Mouse (Mus musculus) neural tube, embryonic 14.5 days (tissue): ENCODE results near the gene Skap1. TPM values are rescaled to one million over a fixed set of nuclear protein-coding genes. Genes with fewer than 3 reads are reported as not detected.
A peak's percentile ranks its signal among the peaks of the same experiment; 100 is the strongest.

Source experiments
- ATAC-seq: fragments of 200-750 bp; cut with Nextera tagmentation; 2 replicates; pipeline ENCODE4 v1.8.0; 2017; ENCODE audit warnings: low read depth, mild to moderate bottlenecking, moderate TSS enrichment, moderate library complexity
- H3K27ac ChIP-seq: fragments of 300-500 bp; sonication (generic); 2 replicates; pipeline ENCODE4 v1.5.1; 2014; ENCODE audit warnings: low read depth, mild to moderate bottlenecking, control low read depth, low read length, moderate library complexity, mixed read lengths
- H3K27me3 ChIP-seq: fragments of 300-500 bp; sonication (generic); 2 replicates; pipeline ENCODE4 v1.6.1; 2014; ENCODE audit warnings: low read length; ENCODE audit not compliant: control insufficient read depth, insufficient read depth
- H3K36me3 ChIP-seq: fragments of 300-500 bp; sonication (generic); 2 replicates; pipeline ENCODE4 v1.6.1; 2014; ENCODE audit warnings: low read length, mixed read lengths; ENCODE audit not compliant: control insufficient read depth, insufficient read depth
- H3K4me1 ChIP-seq: fragments of 300-500 bp; sonication (generic); 2 replicates; pipeline ENCODE4 v1.6.1; 2014; ENCODE audit warnings: low read length; ENCODE audit not compliant: control insufficient read depth, insufficient read depth
- H3K4me2 ChIP-seq: fragments of 300-500 bp; sonication (generic); 2 replicates; pipeline ENCODE4 v1.6.1; 2014; ENCODE audit warnings: mild to moderate bottlenecking, low read depth, low read length, control low read depth
- H3K4me3 ChIP-seq: fragments of 300-500 bp; sonication (generic); 2 replicates; pipeline ENCODE4 v1.5.1; 2014; ENCODE audit warnings: low read depth, low read length, control low read depth, mixed read lengths
- H3K9ac ChIP-seq: fragments of 300-500 bp; sonication (generic); replicated peaks from 2 replicates; pipeline ENCODE4 v1.6.1; 2014; ENCODE audit warnings: low read depth, mild to moderate bottlenecking, control low read depth, low read length, mixed read lengths
- H3K9me3 ChIP-seq: fragments of 300-500 bp; sonication (generic); 2 replicates; pipeline ENCODE4 v1.6.1; 2016; ENCODE audit warnings: low read length; ENCODE audit not compliant: control insufficient read depth
- WGBS: fragments of 180-500 bp; shearing (Covaris S2); extraction: QIAGEN DNeasy Blood & Tissue Kit; methylation state at CpG from one replicate; pipeline ENCODE4 v1.1.7; 2014; 5-methylcytosine and 5-hydroxymethylcytosine counted together
- polyA plus RNA-seq: library from polyadenylated mRNA; unstranded; fragments of >200 nt; fragmentation: Nextera tagmentation; extraction: Ambion mirVana; gene quantifications from 2 replicates; pipeline ENCODE4 v1.2.1, GENCODE M21; 2014

Skap1 gene
- polyA plus RNA-seq, 1 experiment from 2014 or later = 10.8 TPM

DNA sequence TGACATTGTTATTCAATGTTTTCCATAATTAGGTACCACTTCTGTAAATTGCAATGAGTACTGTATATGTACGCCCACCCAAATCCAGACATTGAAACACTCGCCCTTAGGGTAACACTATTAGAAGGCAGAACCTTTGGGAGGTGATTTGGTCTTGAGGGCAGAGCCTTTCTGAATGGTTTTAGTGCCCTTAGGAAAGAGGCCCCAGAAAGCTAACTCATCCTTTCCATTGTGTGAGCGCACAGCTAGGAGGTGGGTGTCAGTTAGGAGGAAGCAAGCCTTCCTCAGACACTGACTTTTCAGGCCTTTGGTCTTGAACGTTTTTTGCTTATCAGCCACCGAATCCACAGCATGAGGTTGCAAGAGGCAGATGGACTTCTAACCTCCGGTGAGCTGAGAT is 29.5 kb upstream of the Skap1 start:
- WGBS = 49% methylated on average over 6 of the region's 6 CpGs

DNA sequence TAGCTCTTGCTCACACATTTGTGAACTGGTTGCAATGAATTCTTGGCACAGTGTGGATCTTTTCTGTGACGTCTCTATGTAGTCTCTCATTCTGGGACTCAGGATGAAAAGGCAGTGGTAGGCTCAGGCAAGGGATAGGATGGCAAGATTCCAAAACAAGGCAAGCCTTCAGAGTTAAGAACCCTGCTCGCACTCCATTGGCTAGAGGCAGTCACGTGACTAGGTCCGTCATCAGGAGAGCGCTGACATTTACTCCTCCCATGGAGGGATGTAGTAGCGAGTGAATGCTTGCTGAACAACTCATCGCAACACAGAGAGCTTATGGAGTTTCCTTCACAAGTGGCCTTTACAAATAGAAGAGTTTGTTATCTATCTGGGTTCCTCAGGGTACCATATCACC is 27.9 kb upstream of the Skap1 start:
- no peaks in the 10 kb centered on the region for H3K27me3 ChIP-seq
- peaks cover 6% of the 10 kb centered on the region; the same call in 1 of the 2 replicates for H3K4me1 ChIP-seq
- H3K36me3 ChIP-seq = no peaks in the 10 kb centered on the region
- peak overlapping the region; percentile 23; the same call in 1 of the 2 replicates for H3K4me2 ChIP-seq
- WGBS = 54% methylated on average over 7 of the region's 7 CpGs
- no peak for ATAC-seq
- H3K4me3 ChIP-seq = no peak overlapping the region
- no peaks in the 10 kb centered on the region for H3K9me3 ChIP-seq
- no peak overlapping the region for H3K9ac ChIP-seq
- peak overlapping the region; percentile 2; the same call in 1 of the 2 replicates for H3K27ac ChIP-seq

More for the DNA sequence above, 29.5 kb upstream of the Skap1 start:
- H3K27me3 ChIP-seq = no peaks in the 10 kb centered on the region
- no peak overlapping the region for H3K27ac ChIP-seq
- no peak for ATAC-seq
- no peaks in the 10 kb centered on the region for H3K9me3 ChIP-seq
- peaks cover 6% of the 10 kb centered on the region; the same call in 1 of the 2 replicates for H3K4me1 ChIP-seq
- H3K4me2 ChIP-seq = no peak overlapping the region
- H3K36me3 ChIP-seq = no peaks in the 10 kb centered on the region
- H3K4me3 ChIP-seq = no peak overlapping the region
- no peak overlapping the region for H3K9ac ChIP-seq

- no peak overlapping the region for H3K4me3 ChIP-seq
- no peak for ATAC-seq
- H3K36me3 ChIP-seq = no peaks in the 10 kb centered on the region
- no peaks in the 10 kb centered on the region for H3K9me3 ChIP-seq
- no peaks in the 10 kb centered on the region for H3K4me1 ChIP-seq
- H3K27ac ChIP-seq = no peak overlapping the region
- no peak overlapping the region for H3K4me2 ChIP-seq
- H3K9ac ChIP-seq = no peak overlapping the region
- H3K27me3 ChIP-seq = no peaks in the 10 kb centered on the region
- WGBS = 8% methylated on average over 7 of the region's 7 CpGs
Measured at GRCm38 (mm10) chr11:96438787-96439186, 25.6 kb upstream of the Skap1 start.

DNA sequence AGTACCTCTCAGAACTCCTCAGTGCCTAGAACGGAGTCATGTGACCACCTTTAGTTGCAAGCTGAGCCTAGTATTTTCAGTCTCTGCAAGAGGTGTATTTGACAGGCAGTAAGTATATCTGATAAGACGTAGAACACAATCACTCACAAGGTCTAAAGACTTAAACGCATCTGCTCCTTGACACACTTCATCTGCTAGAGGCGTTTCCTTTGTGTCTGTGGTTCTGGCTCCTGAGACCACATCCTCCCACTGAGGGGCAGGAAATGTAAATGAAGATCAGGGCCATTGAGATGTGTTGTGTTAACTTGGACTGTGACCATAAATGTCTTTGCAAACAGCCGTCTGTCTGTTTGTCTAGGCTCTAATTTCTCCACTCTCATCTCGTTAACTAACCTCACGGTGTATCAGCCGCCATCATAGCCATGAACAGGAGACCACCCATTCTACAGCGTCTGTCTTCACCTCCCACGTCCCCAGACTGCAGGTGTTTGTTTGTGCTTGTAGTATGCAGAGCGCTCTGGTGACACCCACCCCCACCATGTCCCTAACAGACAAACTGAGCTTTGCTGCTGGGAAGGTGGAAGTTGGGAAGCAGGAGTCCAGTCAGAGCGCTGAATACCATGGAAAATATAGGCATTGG is 22.7 kb upstream of the Skap1 start:
- 57% methylated on average over 12 of the region's 12 CpGs for WGBS
- no peak for ATAC-seq
- no peak overlapping the region for H3K4me3 ChIP-seq

GRCm38 (mm10) chr11:96442468-96442867 is 21.9 kb upstream of the Skap1 start:
- no peaks in the 10 kb centered on the region for H3K27me3 ChIP-seq
- H3K9ac ChIP-seq = no peak overlapping the region
- H3K9me3 ChIP-seq = no peaks in the 10 kb centered on the region
- no peak for ATAC-seq
- H3K4me1 ChIP-seq = no peaks in the 10 kb centered on the region
- no peak overlapping the region for H3K4me3 ChIP-seq
- H3K36me3 ChIP-seq = no peaks in the 10 kb centered on the region
- 84% methylated on average over 5 of the region's 5 CpGs for WGBS
- H3K4me2 ChIP-seq = no peak overlapping the region
- no peak overlapping the region for H3K27ac ChIP-seq

More for the DNA sequence above, 22.7 kb upstream of the Skap1 start:
- Histone ChIP-seq H3K9me3 (no peaks in the 10 kb centered on the region), H3K4me2 (no peak overlapping the region), H3K4me1 (no peaks in the 10 kb centered on the region), H3K27me3 (no peaks in the 10 kb centered on the region), H3K36me3 (no peaks in the 10 kb centered on the region), H3K9ac (no peak overlapping the region), H3K27ac (no peak overlapping the region)

- no peaks in the 10 kb centered on the region for H3K4me1 ChIP-seq
- WGBS = 43% methylated on average over 24 of the region's 24 CpGs
- no peak overlapping the region for H3K4me2 ChIP-seq
- H3K4me3 ChIP-seq = no peak overlapping the region
- H3K36me3 ChIP-seq = no peaks in the 10 kb centered on the region
- ATAC-seq = no peak
- H3K27me3 ChIP-seq = no peaks in the 10 kb centered on the region
- no peak overlapping the region for H3K9ac ChIP-seq
- H3K9me3 ChIP-seq = no peaks in the 10 kb centered on the region
- H3K27ac ChIP-seq = no peak overlapping the region
Measured at GRCm38 (mm10) chr11:96447931-96448330, 16.5 kb upstream of the Skap1 start.

DNA sequence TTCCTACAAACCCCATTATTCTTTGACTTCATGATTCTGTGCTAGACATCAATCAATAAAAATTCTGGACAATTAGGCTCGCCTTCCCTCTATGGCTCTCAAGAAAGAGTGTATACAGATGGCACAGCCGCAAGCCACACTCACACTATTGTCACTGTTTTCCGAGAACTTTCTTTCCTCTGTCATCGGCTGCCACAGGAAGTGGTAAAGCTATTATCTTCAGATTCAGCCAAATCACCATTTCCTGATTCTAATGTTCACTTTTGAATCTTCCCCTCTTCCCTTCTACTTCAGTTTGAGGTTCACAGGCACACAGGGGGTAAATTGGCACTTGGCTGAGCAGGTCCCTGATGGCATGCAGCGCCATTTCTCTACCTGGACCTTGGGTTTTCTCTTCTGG is 9.3 kb upstream of the Skap1 start:
- no peak for ATAC-seq

DNA sequence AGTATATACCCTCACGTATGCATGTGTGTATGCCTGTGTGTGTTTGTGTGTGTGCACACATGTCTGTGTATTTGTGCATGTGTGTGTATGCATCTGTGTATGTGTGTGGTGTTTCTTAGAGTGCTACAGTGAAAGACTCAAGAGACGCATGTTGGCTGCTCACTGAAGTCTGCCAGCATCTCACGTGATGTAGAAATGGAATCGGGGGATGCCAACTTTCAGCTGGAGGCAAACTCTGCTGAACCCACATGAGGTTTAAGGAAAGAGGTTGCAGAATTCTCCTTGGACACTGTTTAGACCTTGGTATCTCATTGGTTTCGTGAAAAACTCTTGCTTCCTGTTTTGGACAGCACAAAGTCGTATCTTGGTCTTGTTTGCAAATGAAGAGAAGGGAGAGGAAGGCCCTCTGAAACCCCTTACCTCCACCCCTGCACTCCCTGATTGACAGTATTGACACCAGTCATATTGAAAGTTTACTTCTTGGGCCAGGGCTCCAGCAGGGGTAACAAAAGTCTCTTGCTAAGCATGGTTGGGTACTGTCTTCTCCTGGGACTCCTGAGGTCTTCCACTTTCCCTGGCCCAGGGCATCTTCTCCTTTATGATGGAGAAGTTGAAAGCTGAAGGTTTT is 8.6 kb upstream of the Skap1 start:
- H3K9ac ChIP-seq = no peak overlapping the region
- no peaks in the 10 kb centered on the region for H3K27me3 ChIP-seq
- H3K36me3 ChIP-seq = no peaks in the 10 kb centered on the region
- no peaks in the 10 kb centered on the region for H3K9me3 ChIP-seq
- no peak overlapping the region for H3K4me2 ChIP-seq
- no peak for ATAC-seq
- H3K27ac ChIP-seq = peak overlapping the region; percentile 66
- H3K4me1 ChIP-seq = peaks cover 9% of the 10 kb centered on the region
- 90% methylated on average over 6 of the region's 6 CpGs for WGBS
- no peak overlapping the region for H3K4me3 ChIP-seq

More for the DNA sequence above, 9.3 kb upstream of the Skap1 start:
- Histone ChIP-seq H3K9ac (no peak overlapping the region), H3K27me3 (no peaks in the 10 kb centered on the region), H3K27ac (no peak overlapping the region), H3K4me2 (no peak overlapping the region), H3K4me3 (no peak overlapping the region), H3K4me1 (peaks cover 9% of the 10 kb centered on the region), H3K36me3 (no peaks in the 10 kb centered on the region), H3K9me3 (no peaks in the 10 kb centered on the region)
- 75% methylated on average over 5 of the region's 5 CpGs for WGBS

DNA sequence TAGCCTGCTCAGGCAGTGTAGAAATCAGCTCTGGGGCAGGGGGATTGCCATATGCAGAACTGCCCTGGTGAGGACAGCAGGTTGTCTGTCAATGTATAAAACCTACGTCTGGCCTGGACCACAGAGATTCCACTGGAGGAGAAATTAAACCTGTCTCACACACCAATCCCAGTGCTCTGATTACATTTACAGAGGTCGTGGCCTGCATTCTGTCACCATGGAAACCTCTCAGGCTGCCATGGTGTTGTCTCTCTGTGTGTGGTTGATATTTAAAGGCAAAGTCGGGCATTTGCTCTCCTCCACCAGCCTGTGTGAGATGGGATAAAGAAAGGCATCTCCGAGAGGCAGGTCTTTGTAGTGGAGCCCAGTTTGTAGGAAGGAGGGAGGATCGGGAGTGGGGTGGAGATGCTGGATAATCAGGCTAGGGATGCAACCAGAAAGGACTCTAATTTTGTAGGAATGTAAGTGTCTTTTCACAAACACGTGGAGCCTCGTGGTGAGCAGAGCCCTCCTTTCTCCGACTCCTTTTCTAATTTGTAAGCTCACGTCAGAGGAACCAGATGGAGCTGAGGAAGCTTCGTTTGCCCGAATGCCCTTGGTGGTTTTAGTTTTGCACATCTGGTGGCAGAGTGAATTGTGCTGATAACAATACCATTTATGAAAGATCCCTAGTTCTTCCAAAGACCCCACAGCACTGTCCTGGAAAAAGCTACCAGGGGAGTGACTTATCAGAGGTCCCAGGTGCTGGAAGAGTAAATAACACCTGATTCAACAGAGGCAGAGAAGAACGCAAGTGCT is 7.7 kb upstream of the Skap1 start:
- Histone ChIP-seq H3K27ac (peak overlapping the region; percentile 66), H3K9me3 (no peaks in the 10 kb centered on the region), H3K4me1 (peaks cover 15% of the 10 kb centered on the region), H3K4me2 (no peak overlapping the region), H3K36me3 (no peaks in the 10 kb centered on the region), H3K9ac (no peak overlapping the region), H3K4me3 (no peak overlapping the region), H3K27me3 (no peaks in the 10 kb centered on the region)
- 15% methylated on average over 12 of the region's 12 CpGs for WGBS
- 0 out of 2 replicates have a peak, but pooled peaks have one; percentile 60 for ATAC-seq
